Mouse (Mus musculus): ENCODE results near the gene Birc3.
"Not testable (repeated sequence)": the region's sequence is repeated elsewhere in the genome, so short reads cannot be mapped to it uniquely, and the experiment has no call there.

Gene Birc3

DNA sequence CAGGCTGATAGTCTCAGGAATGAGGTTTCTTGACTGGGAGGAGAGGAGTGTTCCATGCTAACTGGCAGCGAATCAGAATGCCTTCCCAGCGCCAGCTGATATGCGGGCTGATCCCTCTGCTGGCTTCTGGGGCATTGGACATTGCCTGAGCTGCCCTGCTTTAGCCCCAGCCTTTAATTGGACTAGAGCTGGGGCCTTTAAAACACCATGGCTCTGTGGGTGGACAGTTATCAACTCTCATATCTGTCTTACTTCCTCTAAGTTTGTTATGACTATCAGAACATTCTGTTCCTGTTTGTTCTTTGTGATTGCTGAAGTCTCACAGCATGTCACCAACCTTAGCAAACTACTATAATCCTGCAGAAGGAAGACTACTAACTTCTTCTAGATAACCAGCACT, 5.0 kb downstream of the Birc3 start:
- DNase-seq (ENCODE audit: low spot score), result peak; percentile 36

DNA sequence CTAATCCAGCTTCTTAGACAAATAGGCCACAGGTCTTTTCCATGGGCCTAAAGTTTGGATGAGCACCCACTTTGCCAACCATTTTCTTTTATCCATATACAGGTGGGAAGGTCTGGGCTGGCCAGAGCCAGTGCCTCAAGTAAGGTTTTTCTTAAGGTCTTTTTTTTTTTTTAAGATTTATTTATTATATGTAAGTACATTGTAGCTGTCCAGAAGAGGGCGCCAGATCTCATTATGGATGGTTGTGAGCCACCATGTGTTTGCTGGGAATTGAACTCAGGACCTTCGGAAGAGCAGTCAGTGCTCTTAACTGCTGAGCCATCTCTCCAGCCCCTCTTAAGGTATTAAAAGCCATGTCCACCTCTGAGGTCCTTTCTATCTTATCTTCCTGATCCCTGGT, 6.0 kb downstream of the Birc3 start:
- not testable (repeated sequence) for DNase-seq (ENCODE audit: low spot score)

- DNase-seq (ENCODE audit: low spot score), result no peak
Measured at GRCm38 (mm10) chr9:7860976-7861375, 12.0 kb downstream of the Birc3 start.

DNA sequence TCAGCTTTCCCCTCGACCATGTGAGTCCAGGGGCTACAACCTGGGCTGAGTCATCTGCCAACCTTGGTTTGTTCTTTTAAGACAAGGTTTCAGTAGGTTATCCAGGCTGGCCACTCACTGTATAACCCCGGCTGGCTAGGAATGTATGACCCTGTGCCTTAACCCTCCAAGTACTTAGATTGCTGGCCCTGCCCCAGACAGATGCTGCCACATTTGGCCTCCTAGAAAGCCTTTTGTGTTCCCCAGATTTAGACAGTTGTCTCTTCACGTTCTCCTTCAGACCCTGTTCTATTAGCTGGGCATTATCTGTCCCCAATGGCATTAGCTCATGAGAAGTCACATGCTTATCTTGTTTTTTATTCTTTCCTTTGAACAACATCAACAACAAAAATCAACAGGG, 17.1 kb downstream of the Birc3 start:
- no peak for DNase-seq (ENCODE audit: low spot score)

DNA sequence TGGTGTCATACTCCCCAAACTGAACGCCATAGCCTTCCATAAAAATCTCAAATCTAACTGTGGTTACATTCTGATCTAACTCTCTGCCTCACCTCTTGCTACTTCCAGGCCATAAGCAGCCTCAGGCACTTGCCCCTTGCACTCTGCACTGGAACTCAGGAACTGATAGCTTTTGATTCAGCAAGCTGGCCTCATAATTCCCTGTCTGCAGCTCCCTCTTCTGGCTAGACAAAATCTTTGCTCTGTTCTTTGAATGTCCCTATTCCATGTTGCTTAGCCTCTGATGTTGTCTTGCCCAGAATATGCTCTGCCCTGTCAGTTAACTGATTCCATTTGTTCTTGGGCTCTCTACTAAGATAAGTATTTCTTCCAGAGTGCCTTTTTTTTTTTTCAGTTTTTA, 17.6 kb downstream of the Birc3 start:
- DNase-seq (ENCODE audit: low spot score), result peak; percentile 41

DNA sequence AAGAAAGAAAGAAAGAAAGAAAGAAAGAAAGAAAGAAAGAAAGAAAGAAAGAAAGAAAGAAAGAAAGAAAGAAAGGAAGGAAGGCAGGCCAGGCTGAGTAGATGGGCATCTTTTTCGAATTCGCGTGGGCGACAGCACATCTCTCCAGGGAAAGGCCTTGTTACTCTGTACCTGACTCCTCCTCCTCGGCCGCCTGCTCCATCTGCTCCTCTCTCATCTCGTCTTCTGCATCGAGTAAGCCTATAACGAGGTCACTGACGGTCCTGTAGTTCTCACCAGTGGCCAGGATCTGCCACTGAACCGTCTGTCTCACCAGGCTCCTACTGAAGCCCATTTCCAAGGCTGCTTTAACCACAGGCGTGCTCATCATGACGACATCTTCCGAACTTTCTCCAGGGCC, 18.8 kb downstream of the Birc3 start:
- not testable (repeated sequence) for DNase-seq (ENCODE audit: low spot score)

GRCm38 (mm10) chr9:7852346-7853230, 20.4 kb downstream of the Birc3 start:
- DNase-seq (ENCODE audit: low spot score), result no peak

- no peak for DNase-seq (ENCODE audit: low spot score)
Measured at GRCm38 (mm10) chr9:7851841-7852240, 21.1 kb downstream of the Birc3 start.

GRCm38 (mm10) chr9:7848191-7848590, 24.8 kb downstream of the Birc3 start:
- no peak for DNase-seq (ENCODE audit: low spot score)

DNA sequence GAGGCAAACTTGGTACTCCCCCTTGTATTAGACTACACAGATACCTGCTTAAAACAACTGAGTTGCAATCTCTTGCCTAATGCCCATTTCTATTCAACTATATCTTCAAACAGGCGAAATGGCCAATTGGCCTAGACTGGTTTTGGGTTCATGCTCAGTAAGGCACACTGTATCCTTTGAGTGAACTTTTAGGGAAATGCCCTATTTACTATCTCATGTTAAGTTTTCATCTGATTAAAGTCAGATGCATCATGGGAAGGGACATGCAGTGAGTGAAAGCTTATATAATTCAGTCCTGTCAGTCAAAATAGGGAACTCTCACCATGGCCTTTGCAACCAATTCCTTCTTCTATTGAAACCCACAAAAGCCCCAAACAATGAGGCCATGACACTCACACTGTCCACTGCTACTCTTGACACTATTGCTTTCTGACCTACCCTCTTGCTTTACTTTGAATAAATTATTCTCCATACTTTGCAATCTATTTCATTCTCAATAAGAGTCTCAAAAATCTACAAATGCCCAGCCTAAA, 26.3 kb downstream of the Birc3 start:
- no peak for DNase-seq (ENCODE audit: low spot score)

DNA sequence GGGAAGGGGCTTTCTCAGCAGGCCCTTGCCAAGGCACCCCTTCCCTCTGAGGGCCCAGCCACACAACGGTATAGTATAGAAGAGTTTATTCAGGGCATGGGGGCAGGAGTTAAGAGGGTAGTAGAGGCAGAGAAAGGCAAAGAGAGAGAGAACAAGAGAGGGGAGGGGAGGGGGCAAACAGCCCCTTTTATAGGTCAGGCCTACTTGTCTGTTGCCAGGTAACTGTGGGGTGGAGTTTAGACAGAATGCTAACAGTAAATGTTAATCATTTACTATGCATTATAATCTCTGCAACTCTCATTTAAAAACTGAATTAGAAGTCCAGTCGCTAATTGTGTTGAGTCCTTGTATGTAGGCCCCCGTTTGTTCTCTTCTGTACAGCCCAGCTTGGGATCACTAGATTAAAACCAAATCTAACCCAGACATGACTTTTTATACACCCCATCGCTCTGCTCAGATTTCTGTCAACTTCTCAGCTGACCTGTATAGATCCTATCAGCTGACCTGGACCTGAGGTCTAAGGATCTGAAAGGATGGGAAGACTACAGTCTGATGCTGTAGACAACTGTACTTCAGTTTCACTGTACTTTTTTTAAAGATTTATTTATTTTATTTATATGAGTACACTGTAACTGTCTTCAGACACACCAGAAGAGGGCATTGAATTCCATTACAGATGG, 27.6 kb downstream of the Birc3 start:
- DNase-seq (ENCODE audit: low spot score), result no peak

DNA sequence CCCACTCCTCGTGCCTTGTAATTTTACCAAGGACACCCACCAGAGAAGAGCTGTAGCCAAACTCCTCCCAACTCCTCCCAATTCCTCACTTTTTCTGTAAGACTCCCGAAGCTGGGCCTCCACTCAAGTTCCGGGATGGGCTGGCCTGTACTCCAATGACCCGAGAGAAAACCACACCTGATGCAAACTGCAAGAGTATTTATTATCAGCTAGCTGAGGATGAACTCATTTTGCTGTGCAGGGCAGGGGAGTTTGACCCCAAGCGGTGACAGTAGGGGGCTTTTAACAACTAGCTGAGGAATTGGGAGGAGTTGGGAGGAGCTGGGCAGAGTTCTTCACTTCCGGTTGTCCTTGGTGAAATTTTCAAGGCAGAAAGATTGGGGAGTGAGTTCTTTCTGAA, 31.8 kb downstream of the Birc3 start:
- DNase-seq (ENCODE audit: low spot score), result no peak

DNA sequence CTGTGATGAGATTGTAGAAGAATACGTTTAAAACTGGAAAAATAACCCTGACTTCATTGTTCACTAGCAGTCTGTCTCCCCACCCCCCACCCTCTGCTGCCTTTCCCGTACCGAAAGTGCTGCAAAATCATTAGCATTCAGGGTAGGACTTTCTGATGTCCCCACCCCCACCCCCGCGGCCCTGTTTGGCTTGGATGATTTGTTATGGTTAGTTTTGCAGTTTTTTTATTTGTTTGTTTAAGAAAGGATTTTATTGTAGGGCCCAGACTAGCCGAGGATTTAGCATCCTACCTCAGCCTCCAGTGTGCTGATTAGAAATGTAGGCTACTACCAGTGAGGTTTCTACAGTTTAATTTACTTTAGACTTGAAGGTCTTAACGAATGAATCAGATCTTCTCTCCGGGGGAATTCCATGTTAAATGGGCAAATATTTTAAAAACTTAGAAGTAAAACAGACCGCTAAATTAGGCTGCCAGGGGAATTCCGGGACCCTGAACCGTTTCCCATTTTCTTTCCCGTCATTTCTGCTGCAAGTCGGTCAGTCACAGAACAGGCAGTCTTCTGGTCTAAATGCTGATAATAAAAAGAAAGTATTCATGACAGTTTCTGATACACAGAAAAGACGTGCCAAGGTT, 35.1 kb downstream of the Birc3 start:
- no peak for DNase-seq (ENCODE audit: low spot score)

DNA sequence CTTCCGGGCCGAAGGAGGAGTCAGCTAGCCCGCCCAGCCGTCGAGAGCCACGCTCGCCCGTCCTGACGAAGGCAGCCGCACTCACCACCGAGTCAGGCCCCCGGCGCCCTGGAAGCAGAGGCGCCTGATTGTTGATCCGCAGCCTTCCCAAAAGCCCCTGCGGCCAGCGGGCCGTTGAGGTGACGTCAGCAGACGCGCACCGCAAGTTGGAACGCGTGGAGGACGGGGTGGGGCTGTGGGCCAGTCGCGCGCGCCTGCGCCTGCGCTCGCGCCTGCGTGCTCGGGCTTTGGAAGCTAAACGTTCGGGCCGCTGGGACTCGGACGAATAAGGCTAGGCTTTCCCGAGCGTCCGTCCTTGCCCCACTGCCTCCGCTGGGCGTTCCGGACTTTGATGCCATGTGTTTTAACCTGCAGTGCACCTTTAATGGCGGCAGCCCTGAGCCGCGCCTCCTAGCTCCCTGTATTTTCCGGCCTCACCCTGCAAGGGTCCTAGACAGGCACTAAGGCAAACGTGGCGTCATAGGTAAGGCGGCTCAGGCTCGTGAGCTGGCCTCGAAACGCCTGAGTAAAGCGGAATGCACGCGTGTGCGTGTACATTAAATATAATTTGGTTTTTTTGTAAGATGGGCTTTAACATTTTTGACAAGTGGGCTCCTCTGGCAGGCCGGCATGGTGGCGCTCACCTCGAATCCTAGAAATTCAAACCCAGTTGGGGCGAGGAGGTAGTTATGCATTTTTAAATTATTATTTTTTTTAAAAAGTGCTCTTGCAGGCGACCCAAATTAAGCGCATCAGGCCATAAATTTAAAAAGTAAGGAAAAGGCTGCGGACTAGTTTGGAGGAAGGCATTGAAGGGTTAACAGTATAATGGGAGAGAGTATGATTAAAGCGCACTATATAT, 35.8 kb downstream of the Birc3 start, which contains the start of gene Birc2:
Gene Birc2 (minus strand): TSS at position 160 of the 901 bp plus-strand sequence.
- DNase-seq (ENCODE audit: low spot score), result peak; percentile 96

GRCm38 (mm10) chr9:7836331-7836730, 36.7 kb downstream of the Birc3 start:
- peak; percentile 38 for DNase-seq (ENCODE audit: low spot score)

DNA sequence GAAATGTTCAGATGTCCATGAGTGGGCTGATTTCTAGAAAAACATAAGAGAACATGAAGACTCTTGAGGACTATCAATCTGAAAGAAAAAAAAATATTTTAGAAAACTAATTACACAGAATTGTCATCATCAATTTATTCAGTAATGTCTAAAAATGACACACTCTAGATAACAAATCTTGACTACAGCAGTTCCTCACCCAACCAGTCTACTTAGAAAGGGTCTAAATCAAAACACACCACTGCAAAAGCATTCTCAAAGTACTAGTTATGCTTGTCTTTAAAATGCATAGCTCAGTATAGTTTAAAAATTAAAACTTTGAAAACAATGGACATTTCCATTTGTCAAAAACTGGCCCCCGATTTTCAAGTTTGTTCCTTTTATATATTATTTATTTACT, 37.7 kb downstream of the Birc3 start:
- no peak for DNase-seq (ENCODE audit: low spot score)

DNA sequence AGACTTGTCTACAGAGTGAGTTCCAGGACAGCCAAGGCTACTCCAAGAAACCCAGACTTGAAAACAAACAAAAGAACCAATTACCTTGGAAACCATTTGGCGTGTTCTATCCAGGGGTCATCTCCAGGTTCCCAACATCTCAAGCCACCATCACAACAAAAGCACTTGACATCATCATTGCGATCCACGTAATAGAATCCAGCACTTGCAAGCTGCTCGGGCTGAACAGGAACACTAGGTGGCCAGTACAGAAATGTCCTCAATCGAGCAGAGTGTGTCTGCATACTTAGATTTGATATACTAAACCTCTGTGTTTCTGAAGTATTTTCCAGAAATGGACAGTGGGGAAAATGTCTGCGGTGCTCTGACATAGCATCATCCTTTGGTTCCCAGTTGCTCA, 39.6 kb downstream of the Birc3 start:
- DNase-seq (ENCODE audit: low spot score), result no peak

GRCm38 (mm10) chr9:7829531-7830528, 43.2 kb downstream of the Birc3 start:
- DNase-seq (ENCODE audit: low spot score), result no peak

DNA sequence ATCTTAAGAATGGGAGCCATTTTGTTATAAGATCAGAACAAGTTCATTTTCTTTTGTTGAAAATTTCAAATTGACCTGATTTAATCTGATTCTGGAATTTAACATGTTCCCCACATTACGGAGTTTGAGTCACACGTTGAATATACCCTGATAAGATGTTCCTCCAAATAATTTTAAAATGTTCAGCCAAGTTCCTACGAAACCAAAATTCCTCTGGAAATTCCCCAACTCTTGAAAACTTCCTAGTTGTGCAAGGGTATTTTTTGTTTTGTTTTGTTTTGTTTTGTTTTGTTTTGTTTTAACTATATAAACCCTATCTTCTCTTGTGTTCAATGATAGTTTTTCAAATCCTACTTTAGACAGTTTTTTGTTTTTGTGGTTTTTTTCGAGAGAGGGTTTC, 44.3 kb downstream of the Birc3 start:
- DNase-seq (ENCODE audit: low spot score), result no peak

DNA sequence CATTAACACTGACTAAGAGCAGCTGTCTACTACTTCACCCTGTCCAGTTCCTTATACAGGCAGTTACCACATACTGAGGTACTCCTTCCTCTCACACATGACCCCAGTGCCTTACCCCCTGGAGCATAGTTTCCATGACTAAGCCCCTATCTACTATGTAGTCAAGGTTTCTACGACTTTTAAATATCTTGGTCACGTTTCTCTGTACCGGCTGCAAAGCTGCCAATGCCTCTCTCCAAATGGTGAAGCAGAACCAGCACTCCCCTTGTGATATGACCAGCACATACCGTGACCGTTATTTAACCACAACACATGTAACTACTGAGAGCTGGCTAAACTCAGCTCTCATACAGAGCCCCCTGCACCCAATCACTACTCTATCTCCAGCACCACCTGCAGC, 48.1 kb downstream of the Birc3 start:
- no peak for DNase-seq (ENCODE audit: low spot score)

Data from urinary bladder, postnatal 14 days (tissue).